Mouse (Mus musculus): ENCODE results near the gene Gm49325.

Gene Gm49325

GRCm38 (mm10) chr10:77626036-77626435 is 20.0 kb downstream of the Gm49325 start:
- no peak for DNase-seq (ENCODE audit: low read depth, low spot score)

GRCm38 (mm10) chr10:77626591-77626990 is 20.6 kb downstream of the Gm49325 start:
- no peak for DNase-seq (ENCODE audit: low read depth, low spot score)

- DNase-seq (ENCODE audit: low read depth, low spot score), result peak; percentile 86
Observed at GRCm38 (mm10) chr10:77627497-77627896, 21.5 kb downstream of the Gm49325 start.

DNA sequence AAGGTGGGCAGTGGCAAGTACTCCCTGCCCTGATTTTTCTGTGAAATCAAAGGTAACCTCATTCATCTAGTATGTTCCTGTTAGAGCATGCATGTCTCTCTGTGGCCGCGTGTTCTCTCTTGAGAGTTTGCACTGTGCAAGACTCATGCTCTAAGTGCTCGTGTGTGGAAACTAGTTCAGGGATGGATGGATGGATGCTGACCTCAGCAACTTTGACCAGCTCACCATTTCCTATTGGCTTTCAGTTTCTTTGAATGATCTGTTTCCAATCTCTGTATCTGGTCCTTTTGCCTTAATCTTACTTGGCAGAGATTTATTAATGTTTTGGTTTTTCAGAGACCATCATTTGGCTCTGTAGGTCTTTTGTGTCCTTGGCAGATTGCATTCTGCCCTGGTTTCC is 23.2 kb downstream of the Gm49325 start:
- DNase-seq (ENCODE audit: low read depth, low spot score), result no peak

DNA sequence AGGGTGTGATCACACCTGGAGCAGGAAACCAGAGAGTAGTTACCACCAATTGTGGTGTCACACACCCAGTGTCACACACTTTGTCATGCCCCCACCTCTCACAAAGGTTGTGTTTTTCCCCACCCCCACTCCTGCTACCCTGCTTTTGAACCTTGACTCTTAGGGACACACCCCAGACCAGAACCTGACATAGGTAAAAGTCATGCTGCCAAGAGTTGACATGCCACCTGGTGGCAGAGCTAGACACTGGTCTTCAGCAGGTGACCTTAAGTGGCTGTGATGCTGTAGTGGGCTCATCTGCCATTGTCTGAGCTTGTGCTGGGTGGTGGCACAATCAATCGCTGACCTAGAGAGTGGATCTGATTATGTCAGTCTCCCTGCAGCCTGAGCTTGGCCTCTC is 24.0 kb downstream of the Gm49325 start:
- DNase-seq (ENCODE audit: low read depth, low spot score), result peak; percentile 31

- DNase-seq (ENCODE audit: low read depth, low spot score), result peak; percentile 64
Observed at GRCm38 (mm10) chr10:77634016-77634415, 28.0 kb downstream of the Gm49325 start.

GRCm38 (mm10) chr10:77634452-77635231 is 28.6 kb downstream of the Gm49325 start:
- no peak for DNase-seq (ENCODE audit: low read depth, low spot score)

DNA sequence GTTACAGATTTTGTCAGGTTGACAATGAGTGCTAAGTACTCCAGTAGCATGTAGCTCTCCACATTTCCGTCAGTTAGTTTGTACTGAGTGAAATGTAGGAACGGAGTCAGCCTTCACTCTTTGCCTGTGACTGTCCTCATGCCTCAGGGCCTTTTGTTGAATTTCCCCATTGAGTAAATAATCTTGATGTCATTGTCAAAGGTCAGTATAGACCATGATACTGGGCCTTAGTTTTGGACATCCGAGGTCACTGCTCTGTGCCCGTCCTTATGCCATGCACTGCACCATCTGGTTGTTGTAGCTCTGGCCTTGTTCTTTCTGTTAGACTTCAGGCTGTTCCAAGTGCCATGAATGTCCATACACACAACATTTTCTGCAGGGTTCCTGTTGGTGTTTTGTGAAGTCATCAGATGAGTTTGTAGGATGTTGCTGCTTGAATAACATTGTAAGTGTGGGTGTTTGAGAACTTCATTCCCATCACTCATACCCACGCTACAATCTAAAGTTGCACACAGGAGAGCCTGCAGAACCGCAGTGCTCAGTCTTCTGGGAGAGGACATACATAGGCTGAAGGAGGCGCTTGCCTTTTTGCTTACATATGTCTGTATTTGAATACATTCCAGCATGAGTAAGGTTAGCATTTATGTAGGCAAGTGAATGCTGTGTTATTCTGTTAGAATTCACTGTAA is 30.4 kb downstream of the Gm49325 start:
- no peak for DNase-seq (ENCODE audit: low read depth, low spot score)

DNA sequence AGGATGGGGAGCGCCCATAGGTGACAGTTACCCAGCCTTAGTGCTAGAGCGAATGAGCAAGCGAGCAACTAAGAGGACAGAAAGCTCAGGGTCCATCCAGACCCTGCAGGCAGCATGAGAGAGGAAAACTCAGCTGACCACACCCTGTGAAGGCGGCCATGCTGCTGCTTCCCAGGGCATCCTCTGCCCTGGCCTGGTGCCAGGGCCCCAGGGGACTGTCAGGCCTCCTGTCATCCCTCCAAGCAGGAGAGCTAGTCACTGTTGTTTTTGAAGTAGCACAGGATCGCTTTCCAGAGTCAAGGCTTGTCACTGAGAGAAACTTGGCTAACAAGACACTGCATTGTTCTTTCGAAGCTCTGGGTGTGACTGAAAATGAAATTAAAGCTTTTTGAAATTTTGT is 33.0 kb downstream of the Gm49325 start:
- no peak for DNase-seq (ENCODE audit: low read depth, low spot score)

- no peak for DNase-seq (ENCODE audit: low read depth, low spot score)
Observed at GRCm38 (mm10) chr10:77643160-77643559, 37.2 kb downstream of the Gm49325 start.

DNA sequence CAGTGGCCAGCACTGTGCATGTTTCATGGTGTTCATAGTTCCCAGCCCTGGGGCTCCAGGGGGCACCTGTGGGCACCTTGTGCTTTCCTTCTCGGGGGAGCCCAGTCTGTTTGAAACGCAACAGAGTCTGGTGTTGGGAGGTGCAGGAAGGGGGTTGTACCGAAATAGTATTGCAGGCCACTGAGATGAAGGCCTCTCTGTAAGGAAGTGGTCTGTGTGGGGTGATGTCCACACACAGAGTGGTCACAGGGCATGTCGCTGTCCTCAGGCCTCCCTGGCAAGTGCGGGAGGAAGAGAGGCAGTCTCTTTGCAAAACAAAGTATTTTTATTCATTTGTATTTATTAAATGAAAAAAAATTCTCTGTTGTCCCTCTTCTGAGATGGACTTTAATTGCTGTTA is 39.6 kb downstream of the Gm49325 start:
- DNase-seq (ENCODE audit: low read depth, low spot score), result no peak

- no peak for DNase-seq (ENCODE audit: low read depth, low spot score)
Observed at GRCm38 (mm10) chr10:77647461-77647860, 41.5 kb downstream of the Gm49325 start.

DNA sequence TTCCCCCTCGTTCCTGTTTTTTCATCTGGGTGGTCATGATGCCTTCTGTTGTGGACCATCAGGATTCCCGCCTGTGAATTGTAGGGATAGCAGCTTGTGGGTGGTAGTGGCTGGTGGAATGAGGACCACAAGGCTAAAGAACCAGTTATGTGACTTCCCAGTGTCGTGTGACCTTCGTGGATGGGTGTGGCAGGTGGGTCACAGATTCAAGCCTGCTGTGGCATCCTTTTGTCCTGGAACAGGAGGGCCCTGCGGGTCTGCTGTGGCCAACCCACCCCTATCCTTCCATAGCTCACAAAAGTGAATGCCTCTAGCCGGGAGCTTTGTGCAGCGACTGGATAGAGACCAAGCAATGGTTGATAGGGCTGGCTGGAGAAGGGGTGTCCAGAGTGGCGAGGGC is 41.9 kb downstream of the Gm49325 start:
- no peak for DNase-seq (ENCODE audit: low read depth, low spot score)

DNA sequence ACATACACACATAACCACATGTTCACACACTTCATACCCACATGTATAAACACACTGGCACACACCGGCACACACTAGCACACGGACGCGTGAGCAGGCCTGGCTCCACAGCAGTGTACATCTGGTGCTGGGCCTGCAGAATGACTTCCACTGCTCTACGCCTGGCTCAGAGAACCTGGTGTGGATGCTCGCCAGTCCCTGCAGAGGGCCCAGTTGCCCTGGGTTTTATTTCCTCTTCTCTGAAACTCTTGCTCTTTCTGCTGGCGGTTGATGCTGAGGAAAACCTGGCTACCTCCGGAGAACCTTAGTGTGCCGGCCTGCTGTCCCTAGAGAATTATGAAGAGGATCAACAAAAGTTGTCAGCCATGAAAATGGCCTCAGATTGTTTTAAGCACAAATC is 46.0 kb downstream of the Gm49325 start:
- DNase-seq (ENCODE audit: low read depth, low spot score), result no peak

DNA sequence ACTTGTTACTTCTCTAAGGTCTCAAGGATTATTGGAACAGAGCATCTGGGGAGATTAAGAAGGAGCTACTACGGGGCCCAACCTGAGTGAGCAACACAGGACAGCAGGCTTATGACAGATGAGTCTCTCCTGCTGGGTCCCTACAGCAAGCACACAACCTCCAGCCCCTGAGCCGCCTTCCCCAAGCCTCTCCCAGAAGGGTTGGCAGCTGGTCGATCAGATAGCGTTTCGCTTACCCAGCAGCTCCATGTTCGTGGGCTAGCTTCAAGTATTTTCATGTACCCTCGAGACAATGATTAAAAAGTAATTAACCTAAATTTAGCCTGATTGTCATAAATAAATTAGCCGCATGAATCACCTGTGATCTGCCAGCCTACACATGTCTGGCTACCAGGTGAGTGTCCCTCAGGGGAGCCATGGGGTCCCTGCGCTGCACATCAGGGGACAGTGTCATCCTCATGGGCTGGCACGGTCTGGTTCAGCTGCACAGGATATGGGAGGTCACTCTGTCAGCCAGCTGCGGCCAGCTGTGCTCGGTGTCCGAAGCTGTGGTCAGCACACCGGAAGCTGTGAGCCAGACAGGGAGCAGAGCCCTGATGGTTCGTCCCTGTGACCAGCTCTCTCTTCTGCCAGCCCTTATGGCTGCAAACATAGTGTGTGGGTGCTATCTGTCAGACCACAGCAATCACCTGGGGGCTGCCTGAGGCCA is 52.4 kb downstream of the Gm49325 start:
- no peak for DNase-seq (ENCODE audit: low read depth, low spot score)

DNA sequence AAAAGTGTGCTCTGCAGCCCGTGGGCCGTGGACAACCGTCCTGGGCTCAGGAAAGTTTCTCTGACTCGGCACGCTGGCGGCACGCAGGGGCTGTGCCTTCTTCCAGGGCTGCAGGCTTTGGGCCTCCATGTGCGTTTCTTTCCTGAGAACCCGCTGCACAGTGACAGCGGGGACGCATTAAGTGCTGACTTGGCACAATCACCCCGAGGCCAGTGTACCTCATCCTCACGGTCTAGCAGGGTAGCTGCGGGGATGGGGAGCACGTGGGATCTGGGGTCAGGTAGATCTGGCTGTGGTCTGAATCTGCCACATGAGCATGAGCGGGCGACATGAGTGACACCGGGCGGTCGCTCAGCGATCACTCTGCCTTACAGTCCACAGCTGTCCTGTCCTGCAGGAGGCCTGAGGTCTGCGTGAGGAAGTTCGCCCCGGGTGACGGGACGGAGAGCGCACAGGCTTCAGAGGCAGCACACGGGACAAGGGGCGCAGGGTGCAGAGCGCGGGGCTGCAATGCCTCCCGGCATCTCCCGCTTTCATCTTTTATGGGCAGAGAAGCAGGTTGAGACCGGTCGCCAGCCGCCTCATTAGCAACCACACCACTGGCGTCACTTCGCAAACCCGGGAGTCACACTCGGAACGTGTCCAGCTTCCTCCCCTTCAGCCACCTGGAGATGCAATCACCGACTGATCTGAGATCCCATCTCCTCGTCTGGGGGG is 58.1 kb downstream of the Gm49325 start:
- DNase-seq (ENCODE audit: low read depth, low spot score), result no peak

- no peak for DNase-seq (ENCODE audit: low read depth, low spot score)
Observed at GRCm38 (mm10) chr10:77666342-77666741, 60.3 kb downstream of the Gm49325 start.

DNA sequence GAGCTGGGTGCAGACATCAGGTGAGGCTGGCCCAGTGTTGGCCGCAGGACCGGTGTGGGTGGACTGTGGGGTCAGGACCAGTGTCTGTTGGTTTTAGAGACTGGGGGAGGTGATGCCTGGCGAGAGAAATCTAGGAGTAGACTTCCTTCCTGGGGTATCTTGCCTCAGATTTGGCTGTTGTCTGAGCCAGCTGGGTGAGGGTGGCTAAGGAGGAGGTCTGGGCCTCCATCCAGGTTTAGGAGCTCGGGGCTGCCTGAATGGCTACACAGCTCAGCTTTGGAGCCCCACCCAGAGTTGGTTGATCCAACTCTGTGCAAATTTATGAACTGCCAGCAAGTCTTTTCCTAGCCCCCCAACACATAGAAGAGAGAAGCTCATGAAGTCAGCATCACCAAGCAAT is 61.4 kb downstream of the Gm49325 start:
- DNase-seq (ENCODE audit: low read depth, low spot score), result no peak

DNA sequence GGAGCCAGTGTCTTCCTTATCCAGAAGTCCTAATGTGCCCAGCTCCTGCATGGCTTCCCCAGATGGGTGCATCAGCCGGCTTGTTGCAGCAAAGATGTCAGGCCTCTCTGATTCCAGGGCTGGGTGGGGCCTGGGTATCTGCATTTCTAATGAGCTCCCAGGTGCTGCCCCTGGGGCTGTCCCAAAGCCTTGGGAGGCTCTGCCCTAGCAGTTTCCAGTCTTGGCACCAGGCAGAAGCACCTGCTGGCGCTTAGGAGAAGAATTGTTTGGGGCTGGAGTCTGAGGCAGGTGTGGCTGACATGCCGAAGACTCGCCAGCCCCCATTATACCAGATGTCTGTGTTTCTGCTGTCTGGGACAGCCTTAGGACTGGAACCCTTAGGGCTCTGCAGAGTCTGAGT is 64.7 kb downstream of the Gm49325 start:
- peak; percentile 59 for DNase-seq (ENCODE audit: low read depth, low spot score)

- no peak for DNase-seq (ENCODE audit: low read depth, low spot score)
Observed at GRCm38 (mm10) chr10:77671519-77671918, 65.5 kb downstream of the Gm49325 start.

DNA sequence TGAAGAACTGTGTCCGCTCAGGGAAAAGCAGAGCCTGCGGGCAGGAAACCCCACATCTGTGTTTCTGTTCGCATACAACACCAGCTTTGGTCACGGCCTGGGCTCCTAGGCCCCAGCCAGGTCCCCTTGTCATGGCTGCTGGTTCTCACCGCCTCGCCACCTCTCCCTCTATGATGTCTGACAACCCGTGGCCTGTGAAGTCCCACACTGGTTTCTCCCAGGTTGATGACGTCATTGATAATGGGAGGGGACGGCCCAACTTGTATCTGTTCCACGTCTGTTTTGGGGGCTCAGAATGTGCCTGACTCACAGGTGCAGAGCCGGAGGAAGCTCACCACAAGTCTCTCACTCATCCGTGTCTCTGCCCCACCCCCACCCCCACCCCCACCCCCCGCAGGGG is 67.8 kb downstream of the Gm49325 start:
- DNase-seq (ENCODE audit: low read depth, low spot score), result peak; percentile 89

DNA sequence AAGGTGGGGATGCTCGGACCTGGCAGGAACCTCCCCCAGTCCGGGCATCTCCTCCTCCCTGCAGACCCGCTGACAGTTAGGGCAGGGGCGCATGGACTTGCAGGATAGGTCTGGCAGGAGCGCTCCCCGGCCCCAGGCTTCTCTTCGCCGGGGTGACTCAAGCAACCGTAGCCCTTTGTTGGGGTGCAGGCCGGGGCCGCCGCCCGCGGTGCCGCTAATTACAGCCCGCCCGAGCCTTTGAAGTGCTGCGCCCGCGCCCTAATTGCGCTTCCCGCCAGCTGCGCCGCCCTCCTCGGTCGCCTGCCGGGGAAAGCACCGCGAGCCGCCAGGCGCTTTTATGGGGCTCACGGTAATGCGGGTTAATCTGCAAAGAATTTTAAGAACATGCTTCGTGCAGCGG is 71.6 kb downstream of the Gm49325 start:
- DNase-seq (ENCODE audit: low read depth, low spot score), result peak; percentile 80
